Mouse (Mus musculus) megakaryocyte-erythroid progenitor cell, adult 5-6 weeks (primary cell): ENCODE results near the gene Slc9a3r2. TPM values are rescaled to one million over a fixed set of nuclear protein-coding genes. Genes with fewer than 3 reads are reported as not detected.

ENCODE experiments used
- ATAC-seq: replicated peaks from 2 replicates; pipeline ENCODE4 v1.8.0; 2016; ENCODE audit warnings: mild to moderate bottlenecking, inconsistent platforms; ENCODE audit not compliant: severe bottlenecking, poor library complexity, low FRiP score, low TSS enrichment
- total RNA-seq, 2 experiments: library from RNA; stranded (forward) in 1 of 2; stranded (reverse) in 1 of 2; fragments of 200-1000, 215-1000 nt in 1 of 2; fragments of >200 nt in 1 of 2; fragmentation: Nextera tagmentation in 1 of 2; gene quantifications; 2 replicates each; pipeline ENCODE4 v1.2.3; 2014 to 2017

Gene Slc9a3r2
- total RNA-seq, 2 experiments from 2014 or later: 1.6 TPM; not detected in 1

DNA sequence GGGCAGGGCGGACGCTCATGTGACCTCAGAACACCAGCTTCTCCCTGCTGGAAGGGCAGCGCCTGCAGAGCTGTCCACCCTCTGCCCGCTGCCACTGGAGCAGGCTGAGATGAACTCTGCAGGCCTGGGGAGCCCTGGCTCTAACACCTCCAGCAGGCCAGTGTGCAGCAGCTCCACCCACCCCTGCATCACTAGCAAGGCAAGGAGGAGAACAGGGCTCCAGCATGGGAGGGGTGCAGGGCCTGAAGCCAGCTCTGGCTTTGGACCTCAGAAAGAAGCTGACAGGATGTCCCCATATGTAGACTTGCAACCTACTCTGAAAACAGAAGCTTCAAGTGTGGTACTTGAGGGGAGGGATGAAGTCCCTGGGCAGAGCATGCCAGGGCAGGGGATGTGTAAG is 49.6 kb downstream of the Slc9a3r2 start:
- ATAC-seq: no peak

DNA sequence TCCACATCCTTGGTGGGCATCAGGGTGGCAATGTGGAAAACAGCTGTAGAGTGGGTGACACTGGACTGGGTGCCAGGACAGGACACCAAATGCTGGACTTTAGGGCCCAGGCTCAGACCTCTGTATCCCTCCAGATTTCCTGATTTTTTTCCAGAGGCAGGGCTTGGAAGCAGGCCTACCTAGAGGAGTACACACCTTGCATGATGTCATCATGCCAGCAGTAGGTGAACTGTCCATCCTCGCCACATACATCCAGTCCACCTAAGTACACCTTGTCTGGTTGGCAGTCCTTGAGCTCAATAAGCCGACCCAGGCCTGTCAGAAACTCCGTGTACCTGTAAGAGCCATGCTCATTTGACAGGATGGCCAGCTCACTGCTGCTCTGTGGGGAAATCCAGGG is 52.1 kb downstream of the Slc9a3r2 start:
- ATAC-seq: no peak

DNA sequence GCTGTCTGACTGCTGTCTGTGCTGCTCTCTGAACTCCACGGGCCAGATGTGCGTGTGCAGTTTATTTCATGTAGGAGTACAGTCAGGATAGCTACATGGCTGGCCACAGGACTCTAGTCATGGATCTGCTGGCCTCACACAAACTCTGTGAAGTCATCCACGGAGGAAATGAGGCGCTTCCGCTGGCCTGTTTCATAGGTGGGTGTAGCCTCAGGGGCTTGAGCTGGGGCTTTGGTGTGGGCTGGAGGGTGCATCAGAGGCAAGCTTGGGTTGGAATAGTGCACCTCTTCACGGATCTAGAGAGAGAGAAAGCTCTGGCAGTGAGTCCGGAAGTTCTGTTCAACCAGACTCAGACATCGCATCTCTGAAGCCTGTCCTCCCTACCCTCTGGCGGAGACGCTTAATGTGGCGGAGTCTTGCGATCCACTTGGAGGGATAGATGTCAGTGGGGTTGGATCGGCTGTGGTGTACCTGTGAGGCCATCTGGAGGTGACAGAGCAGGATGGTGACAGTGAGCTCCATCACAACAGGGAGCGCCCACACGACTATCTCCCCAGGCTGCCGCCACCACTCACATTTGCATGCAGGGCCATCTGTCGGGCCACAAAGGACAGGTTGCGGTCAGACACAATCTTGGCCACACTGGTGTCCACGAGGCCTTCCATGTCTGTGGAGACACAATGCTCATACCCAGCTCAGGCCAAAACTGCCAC is 53.5 kb downstream of the Slc9a3r2 start:
- ATAC-seq: no peak

DNA sequence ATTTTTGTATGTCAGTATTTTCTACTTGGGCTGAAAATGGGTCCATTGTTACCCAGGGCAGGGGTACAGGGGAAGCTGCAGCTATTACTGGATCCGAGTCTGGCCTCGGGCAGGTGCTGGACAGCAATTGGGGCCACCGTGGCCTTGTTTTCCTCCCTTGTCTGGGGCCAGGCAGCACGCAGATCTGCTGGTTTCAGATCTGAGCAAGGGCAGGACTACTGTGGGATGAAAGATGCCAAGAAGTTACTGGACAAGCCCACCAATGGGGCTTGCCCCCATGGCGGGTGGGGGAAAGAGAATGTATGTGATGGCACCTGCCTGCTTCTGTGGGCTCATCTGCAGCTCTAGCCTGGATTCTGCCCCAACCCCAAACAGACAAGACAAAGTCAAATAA is 54.1 kb downstream of the Slc9a3r2 start:
- no peak for ATAC-seq

DNA sequence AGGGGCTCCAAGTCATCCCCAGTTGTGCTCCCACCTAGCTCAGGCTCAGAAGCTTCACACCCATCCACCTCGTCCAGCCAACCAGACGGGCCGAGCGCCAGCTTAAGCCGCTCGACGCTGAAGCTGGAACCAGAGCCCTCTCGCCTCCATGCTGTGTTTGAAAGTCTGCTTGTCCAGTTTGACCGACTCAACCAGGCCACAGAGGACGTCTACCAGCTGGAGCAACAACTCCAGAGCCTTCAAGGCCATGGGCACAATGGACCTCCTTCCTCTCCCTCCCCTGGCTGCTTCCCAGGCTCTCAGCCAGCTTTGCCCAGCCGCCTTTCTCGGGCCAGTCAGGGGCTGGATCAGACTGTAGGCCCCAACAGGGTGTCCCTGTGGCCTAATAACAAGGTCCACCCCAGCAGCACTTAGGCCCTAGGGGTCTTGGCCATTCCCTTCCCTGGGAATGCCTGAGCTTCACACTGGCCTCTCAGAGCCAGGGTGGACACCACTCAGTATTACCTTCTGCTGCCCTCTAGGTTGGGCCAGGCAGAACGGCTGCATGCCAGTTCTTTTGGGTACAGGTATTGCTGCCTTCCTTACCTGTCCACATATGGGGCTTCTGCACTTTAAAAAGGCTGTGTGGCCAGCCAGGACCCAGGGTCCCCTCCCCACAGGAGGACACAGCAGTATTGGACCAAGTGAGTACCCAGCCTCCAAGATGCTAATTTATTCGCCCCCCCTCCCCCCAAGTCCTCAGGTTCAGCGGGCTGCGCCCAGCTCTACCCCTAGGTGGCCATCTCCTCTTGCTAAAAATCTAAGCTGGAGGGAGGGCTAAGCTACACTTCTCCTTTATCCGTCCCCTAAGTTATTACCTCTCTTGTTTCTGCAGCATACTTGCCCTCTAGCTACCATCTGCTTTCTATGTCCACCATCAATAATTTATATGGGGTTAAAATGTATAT is 54.7 kb downstream of the Slc9a3r2 start:
- peak; percentile 23; the same call in 1 of the 2 replicates for ATAC-seq

DNA sequence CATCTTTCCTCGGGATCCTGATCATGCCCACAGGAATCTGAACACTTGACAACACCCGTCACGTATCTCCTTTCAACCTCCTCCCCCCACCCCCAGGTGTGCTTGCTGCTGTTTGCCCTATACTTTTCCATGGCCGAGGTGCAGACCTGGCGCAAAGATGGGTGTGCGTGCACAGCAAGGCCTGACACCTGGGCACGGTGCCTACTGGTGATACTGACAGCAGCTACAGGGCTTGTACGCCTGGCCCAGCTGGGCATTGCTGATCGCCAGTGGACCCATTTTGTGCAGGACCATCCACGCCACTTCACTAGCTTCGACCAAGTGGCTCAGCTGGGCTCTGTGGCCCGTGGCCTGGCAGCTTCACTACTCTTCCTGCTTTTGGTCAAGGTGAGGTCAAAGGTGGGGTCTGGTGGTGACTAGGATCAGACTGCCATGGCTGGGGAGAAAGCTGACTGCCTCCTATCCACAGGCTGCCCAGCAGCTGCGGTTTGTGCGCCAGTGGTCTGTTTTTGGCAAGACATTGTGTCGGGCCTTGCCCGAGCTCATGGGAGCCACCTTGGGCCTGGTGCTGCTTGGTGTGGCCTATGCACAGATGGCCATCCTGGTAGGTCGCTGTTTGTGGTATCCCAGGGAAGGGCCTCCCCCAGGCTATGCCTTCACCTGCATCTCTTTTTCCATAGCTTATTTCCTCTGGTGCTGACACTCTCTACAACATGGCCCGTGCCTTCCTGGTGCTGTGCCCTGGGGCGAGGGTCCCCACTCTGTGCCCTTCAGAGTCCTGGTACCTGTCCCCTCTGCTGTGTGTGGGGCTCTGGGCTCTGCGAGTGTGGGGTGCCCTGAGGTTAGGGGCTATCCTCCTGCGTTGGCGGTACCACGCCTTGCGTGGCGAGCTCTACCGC is 55.9 kb downstream of the Slc9a3r2 start:
- ATAC-seq: no peak

DNA sequence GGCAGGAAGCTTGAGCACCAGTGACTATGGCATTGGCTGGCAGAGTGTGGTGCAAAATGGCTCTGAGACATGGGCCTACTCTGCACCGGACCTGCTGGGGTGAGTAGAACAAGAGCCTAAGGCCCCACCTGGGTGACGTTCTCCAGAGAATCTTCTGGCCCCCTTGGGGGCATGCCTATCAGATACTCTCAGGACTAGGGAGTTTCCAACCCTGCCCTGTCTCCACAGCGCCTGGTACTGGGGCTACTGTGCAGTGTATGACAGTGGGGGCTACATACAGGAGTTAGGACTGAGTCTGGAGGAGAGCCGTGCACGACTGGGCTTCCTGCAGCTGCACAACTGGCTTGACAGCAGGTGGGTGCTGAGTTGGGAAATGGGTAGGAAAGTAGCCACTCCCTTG is 56.9 kb downstream of the Slc9a3r2 start:
- no peak for ATAC-seq

DNA sequence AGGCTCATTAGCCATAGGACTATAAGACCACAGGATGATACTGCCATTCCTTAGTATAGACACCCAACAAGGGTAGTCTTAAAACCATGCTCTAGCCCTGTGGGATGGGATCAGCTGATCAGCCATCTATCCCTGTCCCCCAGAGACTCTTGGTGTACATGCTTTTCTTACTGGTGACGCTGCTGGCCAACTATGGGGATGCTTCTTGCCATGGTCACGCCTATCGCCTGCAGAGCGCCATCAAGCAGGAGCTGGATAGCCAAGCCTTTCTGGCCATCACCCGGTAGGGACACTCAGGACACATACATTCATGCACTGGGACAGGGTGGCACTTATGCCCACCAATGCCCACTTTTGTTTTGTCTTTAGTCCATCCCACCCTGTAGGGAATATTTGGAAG is 58.4 kb downstream of the Slc9a3r2 start:
- no peak for ATAC-seq

DNA sequence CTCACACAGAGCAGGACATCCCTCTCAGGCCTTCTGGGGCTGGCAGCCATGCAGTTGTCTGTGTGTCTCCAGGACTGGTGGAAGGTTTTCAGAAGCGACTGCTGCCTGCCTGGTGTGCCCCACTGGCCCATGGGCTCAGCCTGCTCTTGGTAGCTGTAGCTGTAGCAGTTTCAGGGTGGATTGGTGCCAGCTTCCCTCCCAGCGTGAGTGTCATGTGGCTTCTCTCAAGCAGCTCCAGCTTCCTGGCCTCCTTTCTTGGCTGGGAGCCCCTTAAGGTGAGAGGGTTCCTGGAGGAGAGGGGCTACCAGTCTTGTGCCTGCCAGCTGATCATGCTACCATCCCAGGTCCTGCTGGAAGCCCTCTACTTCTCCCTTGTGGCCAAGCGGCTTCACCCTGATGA is 59.2 kb downstream of the Slc9a3r2 start:
- ATAC-seq: no peak

Other genes starting within 250 kb of the Slc9a3r2 start
Only the 30 nearest of the 34 such genes appear.
- gene Rnps1, start 235.8 kb downstream of the Slc9a3r2 start, total RNA-seq (2014; fragmentation: Nextera tagmentation): 325 and 334 TPM in 2 replicates
- 263 and 290 TPM in 2 replicates for gene Rnps1, start 235.8 kb downstream of the Slc9a3r2 start, total RNA-seq (2017)
- 79.7 and 88.7 TPM in 2 replicates for gene Eci1, start 223.7 kb downstream of the Slc9a3r2 start, total RNA-seq (2014; fragmentation: Nextera tagmentation)
- gene Eci1, start 223.7 kb downstream of the Slc9a3r2 start, total RNA-seq (2017): 33.3 and 37.6 TPM in 2 replicates
- gene Dnase1l2, start 207.2 kb downstream of the Slc9a3r2 start, total RNA-seq (2014; fragmentation: Nextera tagmentation): 1.2 and 5.0 TPM in 2 replicates
- gene Dnase1l2, start 207.2 kb downstream of the Slc9a3r2 start, total RNA-seq (2017): 0.34 and 2.9 TPM in 2 replicates
- 47.7 and 60.9 TPM in 2 replicates for gene E4f1, start 180.0 kb downstream of the Slc9a3r2 start, total RNA-seq (2014; fragmentation: Nextera tagmentation)
- gene E4f1, start 180.0 kb downstream of the Slc9a3r2 start, total RNA-seq (2017): 10.5 and 20.8 TPM in 2 replicates
- gene Pgp, start 179.9 kb downstream of the Slc9a3r2 start, total RNA-seq (2014; fragmentation: Nextera tagmentation): 32.8 and 43.6 TPM in 2 replicates
- gene Pgp, start 179.9 kb downstream of the Slc9a3r2 start, total RNA-seq (2017): 21.9 and 23.4 TPM in 2 replicates
- not detected in 2 replicates for gene Bricd5, start 176.4 kb downstream of the Slc9a3r2 start, total RNA-seq (2014; fragmentation: Nextera tagmentation)
- 0.80 TPM in 1 of 2 replicates, not detected in the other for gene Bricd5, start 176.4 kb downstream of the Slc9a3r2 start, total RNA-seq (2017)
- 35.8 and 38.7 TPM in 2 replicates for gene Mlst8, start 171.2 kb downstream of the Slc9a3r2 start, total RNA-seq (2014; fragmentation: Nextera tagmentation)
- 17.2 and 36.1 TPM in 2 replicates for gene Mlst8, start 171.2 kb downstream of the Slc9a3r2 start, total RNA-seq (2017)
- not detected in 2 replicates for gene Caskin1, start 161.7 kb downstream of the Slc9a3r2 start, total RNA-seq (2014; fragmentation: Nextera tagmentation)
- not detected in 2 replicates for gene Caskin1, start 161.7 kb downstream of the Slc9a3r2 start, total RNA-seq (2017)
- 111 and 143 TPM in 2 replicates for gene Traf7, start 122.4 kb downstream of the Slc9a3r2 start, total RNA-seq (2014; fragmentation: Nextera tagmentation)
- gene Traf7, start 122.4 kb downstream of the Slc9a3r2 start, total RNA-seq (2017): 66.3 and 84.8 TPM in 2 replicates
- not detected in 2 replicates for gene Rab26, start 116.1 kb downstream of the Slc9a3r2 start, total RNA-seq (2014; fragmentation: Nextera tagmentation)
- gene Rab26, start 116.1 kb downstream of the Slc9a3r2 start, total RNA-seq (2017): 1.3 TPM in 1 of 2 replicates, not detected in the other
- 17.2 and 20.5 TPM in 2 replicates for gene Pkd1, start 100.5 kb downstream of the Slc9a3r2 start, total RNA-seq (2014; fragmentation: Nextera tagmentation)
- gene Pkd1, start 100.5 kb downstream of the Slc9a3r2 start, total RNA-seq (2017): 4.6 and 5.4 TPM in 2 replicates
- 70.8 and 101 TPM in 2 replicates for gene Tsc2, start 17.7 kb downstream of the Slc9a3r2 start, total RNA-seq (2014; fragmentation: Nextera tagmentation)
- 39.0 and 44.3 TPM in 2 replicates for gene Tsc2, start 17.7 kb downstream of the Slc9a3r2 start, total RNA-seq (2017)
- gene Nthl1, start 17.6 kb downstream of the Slc9a3r2 start, total RNA-seq (2014; fragmentation: Nextera tagmentation): 7.8 and 14.1 TPM in 2 replicates
- gene Nthl1, start 17.6 kb downstream of the Slc9a3r2 start, total RNA-seq (2017): 4.6 and 12.9 TPM in 2 replicates
- gene Npw, start 8.1 kb upstream of the Slc9a3r2 start, total RNA-seq (2014; fragmentation: Nextera tagmentation): 2.0 TPM in 1 of 2 replicates, not detected in the other
- not detected in 2 replicates for gene Npw, start 8.1 kb upstream of the Slc9a3r2 start, total RNA-seq (2017)
- 44.9 and 65.2 TPM in 2 replicates for gene Zfp598, start 19.4 kb upstream of the Slc9a3r2 start, total RNA-seq (2014; fragmentation: Nextera tagmentation)
- 24.7 and 32.1 TPM in 2 replicates for gene Zfp598, start 19.4 kb upstream of the Slc9a3r2 start, total RNA-seq (2017)
- not detected in 2 replicates for gene Syngr3, start 39.6 kb upstream of the Slc9a3r2 start, total RNA-seq (2014; fragmentation: Nextera tagmentation)
- not detected in 2 replicates for gene Syngr3, start 39.6 kb upstream of the Slc9a3r2 start, total RNA-seq (2017)
- gene Gfer, start 45.8 kb upstream of the Slc9a3r2 start, total RNA-seq (2014; fragmentation: Nextera tagmentation): 39.2 and 44.6 TPM in 2 replicates
- gene Gfer, start 45.8 kb upstream of the Slc9a3r2 start, total RNA-seq (2017): 67.2 and 87.0 TPM in 2 replicates
- gene Noxo1, start 45.9 kb upstream of the Slc9a3r2 start, total RNA-seq (2014; fragmentation: Nextera tagmentation): 3.5 TPM in 1 of 2 replicates, not detected in the other
- 0.53 and 2.0 TPM in 2 replicates for gene Noxo1, start 45.9 kb upstream of the Slc9a3r2 start, total RNA-seq (2017)
- gene Tbl3, start 57.3 kb upstream of the Slc9a3r2 start, total RNA-seq (2014; fragmentation: Nextera tagmentation): 58.4 and 91.1 TPM in 2 replicates
- gene Tbl3, start 57.3 kb upstream of the Slc9a3r2 start, total RNA-seq (2017): 48.9 and 54.8 TPM in 2 replicates
- gene Rnf151, start 67.7 kb upstream of the Slc9a3r2 start, total RNA-seq (2014; fragmentation: Nextera tagmentation): 0.72 TPM in 1 of 2 replicates, not detected in the other
- gene Rnf151, start 67.7 kb upstream of the Slc9a3r2 start, total RNA-seq (2017): 0.27 TPM in 1 of 2 replicates, not detected in the other
- gene Rps2, start 67.8 kb upstream of the Slc9a3r2 start, total RNA-seq (2014; fragmentation: Nextera tagmentation): 6,242 and 6,563 TPM in 2 replicates
- 1,324 and 2,144 TPM in 2 replicates for gene Rps2, start 67.8 kb upstream of the Slc9a3r2 start, total RNA-seq (2017)
- 367 and 415 TPM in 2 replicates for gene Ndufb10, start 74.2 kb upstream of the Slc9a3r2 start, total RNA-seq (2014; fragmentation: Nextera tagmentation)
- gene Ndufb10, start 74.2 kb upstream of the Slc9a3r2 start, total RNA-seq (2017): 283 and 299 TPM in 2 replicates
- 0.76 TPM in 1 of 2 replicates, not detected in the other for gene Rpl3l, start 77.5 kb upstream of the Slc9a3r2 start, total RNA-seq (2014; fragmentation: Nextera tagmentation)
- gene Rpl3l, start 77.5 kb upstream of the Slc9a3r2 start, total RNA-seq (2017): 2.0 TPM in 1 of 2 replicates, not detected in the other
- 42.8 and 43.9 TPM in 2 replicates for gene Msrb1, start 86.3 kb upstream of the Slc9a3r2 start, total RNA-seq (2014; fragmentation: Nextera tagmentation)
- gene Msrb1, start 86.3 kb upstream of the Slc9a3r2 start, total RNA-seq (2017): 34.6 and 54.0 TPM in 2 replicates
- gene Hs3st6, start 102.7 kb upstream of the Slc9a3r2 start, total RNA-seq (2014; fragmentation: Nextera tagmentation): not detected in 2 replicates
- not detected in 2 replicates for gene Hs3st6, start 102.7 kb upstream of the Slc9a3r2 start, total RNA-seq (2017)
- 1.4 and 1.5 TPM in 2 replicates for gene Meiob, start 154.0 kb upstream of the Slc9a3r2 start, total RNA-seq (2014; fragmentation: Nextera tagmentation)
- 0.95 and 1.4 TPM in 2 replicates for gene Meiob, start 154.0 kb upstream of the Slc9a3r2 start, total RNA-seq (2017)
- gene Hagh, start 189.8 kb upstream of the Slc9a3r2 start, total RNA-seq (2014; fragmentation: Nextera tagmentation): 43.2 and 68.2 TPM in 2 replicates
- gene Hagh, start 189.8 kb upstream of the Slc9a3r2 start, total RNA-seq (2017): 29.1 and 32.3 TPM in 2 replicates
- 20.1 and 35.1 TPM in 2 replicates for gene Fahd1, start 200.0 kb upstream of the Slc9a3r2 start, total RNA-seq (2014; fragmentation: Nextera tagmentation)
- 15.7 and 34.7 TPM in 2 replicates for gene Fahd1, start 200.0 kb upstream of the Slc9a3r2 start, total RNA-seq (2017)
- gene Igfals, start 215.7 kb upstream of the Slc9a3r2 start, total RNA-seq (2014; fragmentation: Nextera tagmentation): not detected in 2 replicates
- not detected in 2 replicates for gene Igfals, start 215.7 kb upstream of the Slc9a3r2 start, total RNA-seq (2017)
- gene Nubp2, start 236.0 kb upstream of the Slc9a3r2 start, total RNA-seq (2014; fragmentation: Nextera tagmentation): 107 and 121 TPM in 2 replicates
- gene Nubp2, start 236.0 kb upstream of the Slc9a3r2 start, total RNA-seq (2017): 35.5 and 97.0 TPM in 2 replicates